Mouse (Mus musculus) heart, adult 11 months (tissue): ENCODE measurements around the gene Fam189b.
"Not testable (repeated sequence)": the region's sequence is repeated elsewhere in the genome, so short reads cannot be mapped to it uniquely, and the experiment has no call there.

Source experiments
- DNase-seq: peaks from one replicate; pipeline ENCODE4 v3.0.0; 2022

The Fam189b gene

GRCm38 (mm10) chr3:89183058-89183958 lies at the start of gene Fam189b:
Fam189b (plus strand) TSS chr3:89183143.
- DNase-seq: peak; percentile 99

GRCm38 (mm10) chr3:89133752-89134151 lies 49.2 kb upstream of the Fam189b start:
- DNase-seq: no peak

- DNase-seq: no peak
Observed at GRCm38 (mm10) chr3:89135958-89136357, 47.0 kb upstream of the Fam189b start, which contains the start of gene Pklr. Pklr (plus strand) TSS chr3:89136142.

DNA sequence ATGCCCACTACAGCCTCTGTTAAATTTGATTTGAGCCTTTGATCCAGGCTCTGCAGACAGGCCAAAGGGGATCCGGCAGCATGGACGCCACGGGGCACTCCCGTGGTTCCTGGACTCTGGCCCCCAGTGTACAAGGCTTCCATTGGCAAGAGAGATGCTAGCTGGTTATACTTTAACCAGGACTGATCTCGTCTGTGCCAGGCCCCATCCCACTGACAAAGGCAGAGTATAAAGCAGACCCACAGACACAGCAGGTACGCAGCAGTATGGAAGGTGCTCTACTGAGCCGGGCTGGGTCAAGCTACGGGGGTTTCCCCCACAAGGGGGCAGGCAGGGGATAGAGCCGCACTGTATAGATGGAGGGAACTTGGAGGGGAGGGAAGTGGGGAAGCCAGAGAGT lies 46.6 kb upstream of the Fam189b start:
- no peak for DNase-seq

- DNase-seq: no peak
Observed at GRCm38 (mm10) chr3:89144821-89145220, 38.1 kb upstream of the Fam189b start.

GRCm38 (mm10) chr3:89145566-89145965 lies 37.4 kb upstream of the Fam189b start:
- DNase-seq: no peak

GRCm38 (mm10) chr3:89147101-89147978 lies 35.6 kb upstream of the Fam189b start:
- no peak for DNase-seq

DNA sequence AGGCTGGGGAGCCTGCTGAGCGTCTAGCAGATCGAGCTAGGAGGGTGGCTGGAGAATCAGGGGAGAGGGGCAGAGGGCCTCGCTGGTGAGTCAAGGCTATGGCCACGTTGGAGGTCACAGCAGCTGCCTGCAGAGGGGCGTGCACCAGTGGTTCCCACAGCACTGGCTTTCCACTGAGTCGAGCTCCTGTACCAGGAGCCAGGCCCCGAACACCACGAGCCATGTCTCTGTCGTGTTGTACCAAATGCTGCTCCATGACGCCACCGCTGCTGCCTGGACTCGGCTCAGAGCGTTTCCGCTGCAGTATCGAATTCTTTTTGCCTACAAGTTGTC lies 35.0 kb upstream of the Fam189b start:
- DNase-seq: no peak

DNA sequence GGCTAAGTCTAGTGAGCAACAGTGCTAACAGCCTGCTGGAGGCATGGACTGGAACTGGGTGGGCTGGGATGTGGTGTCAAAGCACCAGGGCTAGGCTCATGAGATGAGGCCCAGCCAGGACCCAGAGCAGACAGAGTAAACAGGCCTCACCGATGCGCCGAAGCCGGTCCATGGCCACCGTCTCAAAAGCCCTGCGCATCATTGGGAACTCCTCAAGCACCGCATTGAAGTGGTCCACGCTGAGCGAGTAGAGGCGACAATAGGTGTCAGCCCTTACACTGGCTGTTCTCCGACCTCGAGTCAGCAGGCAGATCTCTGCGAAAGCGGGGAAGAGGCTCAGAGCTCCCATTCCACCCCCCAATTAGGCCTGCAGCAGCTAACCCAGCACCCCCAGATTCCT lies 34.4 kb upstream of the Fam189b start:
- peak; percentile 86 for DNase-seq

DNA sequence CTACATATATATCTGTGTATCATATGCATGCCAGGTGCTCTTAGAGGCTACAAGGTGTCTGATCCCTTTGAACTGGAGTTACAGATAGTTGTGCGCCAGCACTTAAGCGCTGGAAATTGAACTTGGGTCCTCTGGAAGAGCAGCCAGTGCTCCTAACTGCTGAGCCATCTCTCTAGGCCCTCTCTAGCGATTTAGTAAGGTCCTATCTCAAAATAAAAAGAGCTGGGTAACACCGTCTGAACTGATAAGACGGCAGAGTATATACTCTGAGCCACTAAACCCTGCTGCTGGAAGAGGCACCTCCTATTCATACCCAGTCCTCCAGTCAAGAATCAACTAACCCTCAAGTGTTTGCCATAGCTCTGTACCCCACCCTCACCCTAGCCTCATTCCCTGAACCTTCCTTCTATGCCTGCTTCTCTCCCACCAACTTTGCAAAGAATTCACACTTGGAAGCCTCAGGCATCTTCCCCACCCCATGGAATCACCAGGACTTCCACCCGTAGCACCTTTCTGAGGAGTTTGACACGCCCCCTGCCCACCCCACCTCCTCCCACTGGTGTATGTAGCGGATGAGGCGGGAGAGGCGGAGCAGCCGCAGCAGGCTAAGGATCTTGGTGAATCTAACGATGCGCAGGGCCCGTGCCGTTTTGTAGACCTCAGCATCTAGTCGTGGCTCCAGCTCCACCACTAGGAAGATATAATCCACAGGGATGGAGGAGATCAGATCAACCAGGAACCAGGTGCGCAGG lies 30.7 kb upstream of the Fam189b start:
- DNase-seq: no peak

DNA sequence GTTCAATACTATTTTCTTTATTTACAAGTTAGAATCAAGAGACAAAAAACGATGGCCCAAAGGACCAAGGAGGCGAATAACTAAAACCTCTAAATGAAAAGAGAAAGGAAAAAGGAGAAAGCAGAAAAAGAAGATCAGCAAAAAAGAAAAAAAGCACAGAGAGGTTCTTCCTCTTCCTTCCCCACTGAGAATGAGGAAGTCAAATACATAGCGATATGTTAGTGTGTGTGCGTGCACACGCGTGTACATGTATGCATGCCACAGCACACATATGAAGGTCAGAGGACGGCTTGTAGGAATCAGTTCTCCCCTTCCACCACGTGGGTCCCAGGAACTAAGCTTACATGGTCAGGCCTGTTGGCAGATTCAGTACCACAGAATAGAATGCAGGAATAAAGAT lies 26.0 kb upstream of the Fam189b start:
- DNase-seq: no peak

DNA sequence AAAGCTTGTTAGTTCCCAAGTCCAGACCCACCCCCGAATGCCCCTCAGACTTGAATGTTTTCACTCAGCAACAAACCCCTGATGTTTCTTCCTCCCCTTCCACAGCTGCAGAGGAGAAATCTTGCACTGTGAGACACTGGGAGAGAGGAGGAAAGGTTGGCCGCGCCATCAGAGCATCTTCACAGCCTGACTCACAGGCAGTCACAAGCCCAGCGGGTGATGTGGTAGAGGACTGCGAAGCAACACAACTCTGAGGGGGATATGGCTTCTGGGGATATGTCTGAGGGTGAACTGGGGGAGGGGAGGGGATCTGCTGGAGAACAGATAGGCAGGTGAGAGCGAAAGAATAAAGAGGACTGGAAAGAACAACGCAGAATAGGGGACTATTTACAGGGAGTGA lies 24.3 kb upstream of the Fam189b start:
- no peak for DNase-seq

DNA sequence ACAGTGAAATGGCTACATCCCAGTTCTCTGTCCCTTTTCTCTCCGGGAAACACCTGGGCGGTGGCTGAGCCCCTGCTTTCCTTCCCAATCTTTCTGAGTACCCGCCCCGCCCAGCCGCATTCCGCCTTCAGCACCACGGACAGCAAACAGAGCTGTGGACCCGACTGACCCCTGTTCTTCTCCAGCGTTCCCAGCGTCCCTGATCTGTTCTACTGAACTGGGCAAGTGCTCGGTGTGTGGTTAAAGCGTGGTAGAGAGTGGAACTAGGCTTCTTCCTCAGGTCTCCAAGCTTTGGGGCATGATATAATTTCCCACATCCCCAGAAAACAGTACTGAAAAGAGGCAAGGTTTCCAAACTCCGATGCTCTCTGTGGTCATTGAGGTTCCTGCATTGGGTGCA lies 23.7 kb upstream of the Fam189b start:
- peak; percentile 90 for DNase-seq

- DNase-seq: peak; percentile 92
Observed at GRCm38 (mm10) chr3:89159616-89160344, 23.2 kb upstream of the Fam189b start, which contains the start of gene Hcn3. Hcn3 (minus strand) TSS chr3:89160196.

DNA sequence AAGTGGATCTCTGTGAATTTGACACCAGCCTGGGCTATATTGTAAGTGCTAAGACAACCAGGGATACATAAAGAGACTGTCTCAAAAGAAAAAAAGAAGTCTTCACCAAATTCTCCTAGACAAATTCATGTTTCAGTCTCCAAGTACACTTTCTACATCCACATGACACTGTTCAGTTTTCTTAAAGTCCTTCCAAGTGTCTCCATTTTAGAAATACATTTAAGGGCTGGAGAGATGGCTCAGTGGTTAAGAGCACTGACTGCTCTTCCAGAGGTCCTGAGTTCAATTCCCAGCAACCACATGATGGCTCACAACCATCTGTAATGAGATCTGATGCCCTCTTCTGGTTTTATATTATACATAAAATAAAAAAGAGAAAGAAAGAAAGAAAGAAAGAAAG lies 21.7 kb upstream of the Fam189b start:
- DNase-seq: not testable (repeated sequence)

- no peak for DNase-seq
Observed at GRCm38 (mm10) chr3:89161786-89162185, 21.2 kb upstream of the Fam189b start.

- DNase-seq: no peak
Observed at GRCm38 (mm10) chr3:89163123-89163522, 19.8 kb upstream of the Fam189b start.

DNA sequence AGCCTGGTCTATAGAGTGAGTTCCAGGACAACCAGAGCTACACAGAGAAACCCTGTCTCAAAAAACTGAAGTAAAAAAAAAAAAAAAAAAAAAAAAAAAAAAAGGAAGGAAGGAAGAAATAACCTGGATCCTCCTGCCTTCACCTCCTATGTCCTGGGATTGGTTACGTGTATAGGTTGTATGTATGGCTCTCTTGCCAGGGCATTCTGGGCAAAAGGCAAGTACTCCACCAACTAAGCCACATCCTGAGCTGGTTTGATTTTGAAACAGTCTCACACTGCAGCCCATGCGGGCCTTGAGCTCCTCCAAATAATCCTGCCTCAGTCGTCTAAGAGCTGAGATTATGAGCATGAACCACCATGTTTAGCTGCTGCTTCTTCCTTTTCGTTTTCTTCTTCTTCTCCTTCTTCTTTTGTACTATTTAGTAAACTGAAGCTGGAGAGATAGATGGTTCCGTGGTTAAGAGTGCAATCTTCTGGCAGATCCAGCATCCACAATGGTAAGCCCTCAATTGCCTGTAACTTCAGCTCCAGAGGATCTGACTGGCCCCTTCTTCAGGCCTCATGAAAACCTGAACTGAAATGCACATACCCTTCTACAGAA lies 19.2 kb upstream of the Fam189b start:
- no peak for DNase-seq

DNA sequence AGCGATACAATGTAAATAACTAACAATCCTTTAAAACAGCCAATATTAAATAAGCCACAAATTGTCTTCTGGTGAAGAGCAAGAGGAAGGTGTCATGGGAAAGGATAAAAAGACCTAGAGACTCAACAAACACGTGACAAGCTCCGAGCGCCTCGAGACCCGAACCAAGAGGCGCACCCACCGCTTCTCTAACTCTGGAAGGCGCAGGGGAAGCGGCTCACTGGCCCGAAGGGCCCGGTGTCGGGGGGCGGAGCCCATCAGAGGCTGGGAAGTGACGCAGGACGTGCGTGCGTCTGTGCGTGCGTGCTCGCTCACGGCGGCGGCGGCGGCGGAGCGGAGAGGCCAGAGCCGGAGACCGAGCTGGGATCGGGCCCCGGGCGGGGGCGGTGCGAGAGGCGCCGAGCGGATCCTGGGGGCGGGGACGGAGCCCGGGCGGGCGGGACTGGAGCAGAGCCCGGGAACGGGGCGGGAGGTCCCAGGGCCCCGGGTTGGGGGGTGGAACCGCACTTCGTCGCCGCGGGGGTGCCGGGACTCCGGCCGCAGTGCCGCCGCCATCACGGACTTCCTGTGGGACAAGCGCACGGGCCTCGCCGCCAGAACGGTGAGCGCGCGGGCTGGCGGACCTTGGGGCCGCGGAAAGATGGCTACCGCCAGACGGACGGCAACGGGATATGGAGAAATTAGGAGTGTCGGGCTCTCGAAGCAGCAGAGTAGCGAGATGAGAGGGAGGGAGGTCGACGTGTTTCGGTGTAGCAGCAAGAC lies 18.3 kb upstream of the Fam189b start, which contains the start of gene Clk2:
Gene Clk2 (plus strand): TSS at position 290 of the 762 bp plus-strand sequence.
- peak; percentile 100 for DNase-seq

DNA sequence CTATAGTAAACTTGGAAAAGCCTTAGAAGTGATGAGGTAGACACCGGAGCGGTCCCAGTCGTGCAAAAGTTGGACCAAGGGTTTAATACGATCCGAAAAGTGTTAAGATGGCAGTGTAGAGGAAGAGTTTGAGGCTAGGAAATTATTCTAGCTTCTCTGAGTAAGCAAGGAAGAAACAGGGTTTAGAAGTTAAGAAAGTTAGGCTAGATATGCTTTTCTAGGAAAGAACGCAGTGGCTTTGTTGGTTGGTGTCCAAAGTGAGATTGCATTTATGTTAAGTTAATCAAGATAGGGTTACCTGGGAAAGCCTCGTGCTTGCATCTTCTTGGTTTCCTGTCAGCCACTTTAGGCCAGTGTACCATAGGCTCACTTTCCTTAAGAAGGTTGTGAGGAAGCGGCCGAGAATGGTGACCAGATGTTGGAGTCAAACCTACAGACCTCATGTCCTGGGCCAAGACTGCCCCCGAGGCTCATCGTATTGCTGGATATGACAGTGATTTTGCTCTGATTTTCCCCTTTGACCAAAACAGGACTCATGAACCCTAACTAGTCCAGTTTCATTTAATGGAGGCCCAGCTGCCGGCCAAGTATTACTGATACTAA lies 17.6 kb upstream of the Fam189b start:
- peak; percentile 92 for DNase-seq

- peak; percentile 91 for DNase-seq
Observed at GRCm38 (mm10) chr3:89166945-89167344, 16.0 kb upstream of the Fam189b start.
